Mouse (Mus musculus) gastrocnemius, postnatal 4 days (tissue): ENCODE measurements around the gene Kantr. TPM values are rescaled to one million over a fixed set of nuclear protein-coding genes. Genes with fewer than 3 reads are reported as not detected.
A peak's percentile ranks its signal among the peaks of the same experiment; 100 is the strongest.
"Not testable (repeated sequence)": the region's sequence is repeated elsewhere in the genome, so short reads cannot be mapped to it uniquely, and the experiment has no call there.

Source experiments
- DNase-seq, 2 experiments: peaks; one replicate each; pipeline ENCODE4 v3.0.0; 2021 to 2022; ENCODE audit warnings: low spot score in 2 of 2, mixed read lengths in 2 of 2
- long read RNA-seq, 2 experiments: library from polyadenylated mRNA; stranded (forward); transcript quantifications; one replicate each; pipeline ENCODE4 v2.0.0; 2021
- total RNA-seq, 2 experiments: library from RNA; stranded (reverse); gene quantifications; 2 replicates each; pipeline ENCODE4 v1.2.3; 2021

Kantr gene
- 1 to 10 TPM; 4.5 to 5.0 TPM for total RNA-seq
- long read RNA-seq, experiment 1: 0 reads
- long read RNA-seq, experiment 2: 0 reads

GRCm38 (mm10) chrX:152326996-152327688 lies at the start of gene Kantr:
Kantr (minus strand) TSS chrX:152327495.
- peak; percentile 41 to 69 for DNase-seq

DNA sequence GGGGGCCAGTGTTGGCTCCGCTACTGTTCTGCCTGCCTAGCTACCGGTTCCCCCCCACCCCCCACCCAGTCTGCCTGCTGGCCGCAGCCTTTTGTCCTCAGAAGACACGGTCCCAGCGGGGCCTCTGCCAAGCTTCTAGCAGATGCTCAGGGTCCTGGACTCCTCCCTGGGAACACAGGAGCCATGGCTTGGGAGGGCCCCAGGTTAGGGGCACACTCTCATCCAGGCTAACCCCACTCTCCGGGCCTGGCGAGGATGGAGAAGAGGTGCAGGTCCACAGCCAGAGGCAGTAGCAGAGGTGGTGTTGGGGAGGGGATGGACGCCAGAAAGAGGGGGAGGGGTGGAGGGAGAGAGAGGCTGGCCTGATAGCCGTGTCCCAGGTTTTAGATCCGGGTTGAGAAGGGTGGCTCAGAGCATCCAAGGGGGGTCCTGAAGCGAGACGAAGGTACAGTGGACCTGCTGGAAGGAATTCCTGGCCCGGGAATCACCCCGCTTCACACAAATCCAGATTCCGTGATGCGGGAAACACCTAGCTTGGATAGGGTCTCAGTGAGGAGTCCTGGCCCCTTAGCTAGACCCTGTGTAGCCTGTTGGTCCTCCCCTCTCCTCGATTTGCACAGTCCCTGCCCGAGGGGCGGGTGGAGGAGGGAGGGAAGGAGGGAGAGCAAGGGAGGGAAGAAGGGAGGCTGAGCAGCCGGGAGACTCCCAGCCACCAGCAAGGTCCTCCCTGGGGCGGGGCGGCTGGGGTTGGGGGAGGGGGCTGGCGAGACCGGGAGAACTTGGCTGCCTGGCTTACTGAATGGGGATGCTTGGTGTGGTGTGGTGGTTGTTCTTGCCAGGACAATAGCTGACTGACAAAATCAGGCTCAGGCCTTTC lies 41.3 kb upstream of the Kantr start, which contains the start of gene Gpr173:
Gene Gpr173 (minus strand): TSS at position 308 of the 877 bp plus-strand sequence.
- DNase-seq: peak; percentile 33 to 56

- no peak for DNase-seq
These were observed 40.7 kb upstream of the Kantr start for GRCm38 (mm10) chrX:152368054-152368396.

DNA sequence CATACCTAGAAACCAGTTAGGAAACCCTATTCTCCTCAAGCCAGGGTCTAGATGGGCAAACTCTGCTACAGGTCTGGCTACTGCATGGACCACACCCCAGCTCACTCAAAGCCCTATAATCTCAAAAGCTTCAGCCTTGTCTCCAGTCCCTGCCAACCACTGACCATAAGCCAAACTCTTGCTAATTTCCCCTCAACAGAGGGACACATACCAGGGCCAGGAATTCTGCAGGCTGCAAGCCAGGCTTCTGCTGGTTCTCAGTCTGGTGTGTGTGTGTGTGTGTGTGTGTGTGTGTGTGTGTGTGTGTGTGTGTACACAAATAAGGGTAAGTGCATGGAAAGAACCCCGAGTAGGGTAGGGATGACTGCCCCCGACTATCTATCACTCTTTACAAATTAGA lies 39.1 kb upstream of the Kantr start:
- no peak for DNase-seq

DNA sequence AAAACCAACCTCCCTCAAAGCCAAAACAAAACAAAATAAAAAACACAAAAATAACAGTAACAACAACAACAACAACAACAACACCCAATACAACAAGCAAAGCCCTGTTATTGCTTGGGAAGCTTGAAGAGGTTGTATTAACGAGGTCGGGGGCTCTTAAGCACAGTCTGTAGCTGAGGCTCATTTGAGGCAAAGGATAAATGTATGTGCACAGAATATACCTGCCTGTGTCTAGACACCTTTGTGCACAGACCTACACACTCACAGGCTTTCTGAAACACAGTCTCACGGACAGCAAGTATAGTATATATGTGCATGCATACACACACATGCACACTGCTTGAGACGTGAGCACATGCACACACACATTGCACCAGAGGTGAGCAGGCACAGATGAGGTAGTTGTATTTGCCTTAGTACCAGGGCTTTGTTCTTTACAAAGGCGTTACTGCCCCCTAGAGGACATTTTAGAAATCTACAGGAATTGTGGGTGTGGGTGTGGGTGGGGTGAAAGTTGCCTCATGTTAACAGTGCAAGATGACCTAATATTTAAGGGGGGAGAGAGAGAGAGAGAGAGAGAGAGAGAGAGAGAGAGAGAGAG lies 25.4 kb upstream of the Kantr start:
- no peak for DNase-seq

DNA sequence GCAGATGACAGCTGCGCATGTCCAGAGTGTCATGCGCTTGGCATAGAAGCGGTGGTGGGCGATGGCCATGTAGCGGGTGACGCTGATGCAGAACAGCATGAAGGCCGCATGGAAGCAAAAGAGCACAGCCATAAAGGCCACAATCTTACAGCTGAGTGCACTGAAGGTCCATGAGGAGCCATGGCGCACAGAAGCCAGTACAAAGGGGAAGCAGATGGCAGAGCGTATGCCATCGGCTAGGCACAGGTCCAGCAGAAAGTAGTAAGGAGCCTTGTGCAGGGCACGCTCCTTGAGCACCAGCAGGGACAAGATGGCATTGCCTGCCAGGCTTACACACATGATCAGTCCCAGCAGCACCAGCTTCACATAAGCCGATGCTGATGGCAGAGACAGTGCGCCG lies 19.7 kb upstream of the Kantr start:
- no peak for DNase-seq

- DNase-seq: no peak
These were observed 19.3 kb upstream of the Kantr start for GRCm38 (mm10) chrX:152346587-152346986.

GRCm38 (mm10) chrX:152342903-152343302 lies 15.6 kb upstream of the Kantr start:
- no peak for DNase-seq

DNA sequence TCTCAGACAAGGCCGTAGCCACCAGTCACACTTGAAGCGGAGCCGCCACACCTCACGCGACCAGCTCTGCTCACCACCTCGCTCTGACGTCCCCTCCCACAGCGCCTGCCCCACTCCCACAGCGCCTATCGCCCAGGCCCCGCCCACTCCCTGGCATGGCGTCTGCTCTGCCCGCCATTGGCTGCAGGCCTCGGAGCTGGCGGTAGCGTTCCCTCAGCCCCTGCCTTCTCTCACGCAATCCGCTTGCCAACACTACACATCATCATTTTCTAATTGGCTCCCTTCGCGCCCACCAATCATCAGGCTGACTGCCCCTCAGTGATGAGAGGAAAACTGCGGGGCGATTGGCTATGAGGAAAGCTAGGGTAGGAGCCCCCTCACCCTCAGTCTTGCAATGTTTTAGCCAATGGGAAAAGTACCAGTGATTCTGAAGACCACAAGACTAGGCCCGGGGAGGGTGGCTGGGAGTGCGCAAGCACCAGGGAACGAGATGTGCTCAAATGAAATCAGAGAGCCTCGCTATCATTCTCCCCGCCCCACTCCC lies 15.1 kb upstream of the Kantr start, which contains the start of gene Tspyl2:
Gene Tspyl2 (minus strand): TSS at position 68 of the 544 bp plus-strand sequence.
- peak; percentile 79 to 88 for DNase-seq

DNA sequence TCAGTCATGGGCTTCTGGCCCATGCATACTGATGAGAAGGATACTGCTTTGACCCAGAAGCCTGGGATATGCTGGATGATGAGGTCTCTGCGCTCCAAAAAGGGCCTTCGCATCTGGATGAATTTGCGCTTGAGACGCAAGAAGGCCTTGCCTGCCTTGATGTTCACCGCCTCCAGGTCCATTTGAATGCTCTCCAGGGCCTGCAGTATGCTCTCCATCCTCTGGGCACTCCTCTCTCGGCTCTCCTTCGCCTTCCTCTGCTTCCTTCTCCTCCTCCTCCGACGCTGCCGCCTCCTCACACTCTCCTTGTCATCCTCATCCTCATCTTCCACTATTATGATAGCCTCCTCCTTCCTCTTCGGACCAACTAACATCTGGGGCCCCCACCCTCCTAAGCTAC lies 14.2 kb upstream of the Kantr start:
- no peak for DNase-seq

DNA sequence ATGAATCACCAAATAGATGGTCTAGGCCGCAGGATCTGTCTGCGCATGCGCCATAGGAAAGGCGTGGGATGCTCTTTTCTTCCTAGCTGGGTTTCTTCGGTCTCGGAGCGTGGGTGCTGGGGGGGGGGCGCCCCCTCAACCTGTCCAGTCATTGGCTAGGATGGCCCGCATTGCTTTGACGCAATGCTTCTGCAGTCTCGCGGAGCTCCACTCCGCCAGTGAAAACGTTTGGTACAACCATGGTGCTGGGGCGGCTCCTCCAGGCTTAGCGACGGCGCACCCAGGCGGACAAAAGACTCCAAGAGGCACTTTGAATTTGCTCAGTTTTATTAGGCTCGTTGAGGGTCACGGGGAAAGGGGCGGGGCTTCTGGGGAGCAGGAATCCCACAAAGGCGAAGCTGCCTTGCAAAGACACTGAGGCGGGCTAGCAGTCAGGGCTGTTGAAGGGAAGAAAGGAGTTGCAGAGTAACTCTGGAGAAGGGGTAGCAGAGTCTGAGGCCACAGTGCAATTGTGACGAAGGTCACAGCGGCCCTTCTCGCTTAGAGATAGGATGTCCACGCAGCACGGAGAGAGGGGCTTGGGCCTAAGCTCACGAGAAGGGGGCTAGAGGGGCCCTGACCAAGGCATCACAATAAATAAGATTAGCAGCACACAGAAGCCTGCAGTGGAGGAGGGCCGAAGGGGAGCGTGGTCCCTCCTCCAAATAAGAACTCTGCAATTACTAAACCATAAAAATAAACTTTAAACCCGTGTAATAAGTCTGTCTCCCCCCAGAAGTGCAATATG lies 9.4 kb upstream of the Kantr start:
- peak; percentile 59 to 86 for DNase-seq

DNA sequence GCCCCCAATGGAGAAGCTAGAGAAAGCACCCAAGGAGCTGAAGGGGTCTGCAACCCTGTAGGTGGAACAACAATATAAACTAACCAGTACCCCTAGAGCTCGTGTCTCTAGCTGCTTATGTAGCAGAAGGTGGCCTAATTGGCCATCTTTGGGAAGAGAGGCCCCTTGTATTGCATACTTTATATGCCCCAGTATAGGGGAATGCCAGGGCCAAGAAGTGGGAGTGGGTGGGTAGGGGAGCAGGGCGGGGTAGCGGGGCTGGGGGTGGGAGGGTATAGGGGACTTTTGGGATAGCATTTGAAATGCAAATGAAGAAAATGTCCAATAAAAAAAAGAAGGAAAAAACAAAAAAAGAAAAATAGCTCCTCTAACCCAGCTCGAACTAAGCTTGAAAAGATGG lies 8.8 kb upstream of the Kantr start:
- not testable (repeated sequence) for DNase-seq

DNA sequence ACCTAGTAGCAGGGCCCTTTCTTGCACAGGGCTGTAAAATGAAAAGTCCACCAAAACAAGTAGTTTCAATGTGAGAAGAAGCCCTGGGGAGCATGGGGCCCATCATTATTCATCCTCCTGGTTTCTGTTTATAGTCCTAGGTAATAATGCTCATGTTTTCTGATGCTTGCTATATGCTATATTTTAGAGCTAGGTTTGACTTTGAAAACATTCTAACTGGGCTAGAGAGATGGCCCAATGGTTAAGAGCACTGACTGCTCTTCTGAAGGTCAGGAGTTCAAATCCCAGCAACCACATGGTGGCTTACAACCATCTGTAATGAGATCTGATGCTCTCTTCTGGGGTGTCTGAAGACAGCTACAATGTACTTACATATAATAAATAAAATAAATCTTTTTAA lies 2.1 kb upstream of the Kantr start:
- DNase-seq: not testable (repeated sequence)

DNA sequence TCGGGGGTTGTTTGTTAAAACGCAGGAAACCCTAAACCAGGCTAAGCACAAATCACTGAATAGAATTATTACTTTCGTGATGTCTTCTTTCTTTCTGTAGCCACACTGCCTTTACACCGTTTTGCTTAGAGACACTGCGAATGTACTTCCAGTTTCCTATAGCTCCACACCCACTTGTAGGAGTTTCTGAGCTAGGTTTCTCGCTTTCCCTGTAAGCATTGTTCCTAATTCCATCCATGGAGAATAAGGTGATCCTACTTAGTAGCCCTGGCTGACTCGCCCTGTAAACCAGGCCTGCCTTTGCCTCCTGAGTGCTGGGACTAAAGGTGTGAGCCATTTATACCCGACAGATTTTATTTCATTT lies 376 bp upstream of the Kantr start:
- no peak for DNase-seq

DNA sequence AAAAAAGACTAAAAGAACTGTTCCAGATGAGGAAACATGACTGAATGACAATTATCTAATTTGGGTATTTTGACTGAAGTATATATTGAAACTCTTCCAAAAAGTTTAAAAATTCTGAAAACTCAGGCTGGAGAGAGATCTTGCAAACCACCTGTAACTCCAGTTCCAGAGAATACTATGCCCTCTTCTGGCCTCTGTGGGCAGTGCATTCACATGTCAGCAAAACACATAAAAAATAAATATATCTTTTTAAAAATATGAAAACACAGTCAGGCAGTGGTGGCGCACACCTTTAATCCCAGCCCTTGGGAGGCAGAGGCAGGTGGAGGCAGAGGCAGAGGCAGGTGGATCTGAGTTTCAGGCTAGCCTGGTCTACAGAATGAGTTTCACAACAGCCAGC lies 3.7 kb downstream of the Kantr start:
- DNase-seq: no peak

GRCm38 (mm10) chrX:152322776-152323175 lies 4.5 kb downstream of the Kantr start:
- DNase-seq: no peak

DNA sequence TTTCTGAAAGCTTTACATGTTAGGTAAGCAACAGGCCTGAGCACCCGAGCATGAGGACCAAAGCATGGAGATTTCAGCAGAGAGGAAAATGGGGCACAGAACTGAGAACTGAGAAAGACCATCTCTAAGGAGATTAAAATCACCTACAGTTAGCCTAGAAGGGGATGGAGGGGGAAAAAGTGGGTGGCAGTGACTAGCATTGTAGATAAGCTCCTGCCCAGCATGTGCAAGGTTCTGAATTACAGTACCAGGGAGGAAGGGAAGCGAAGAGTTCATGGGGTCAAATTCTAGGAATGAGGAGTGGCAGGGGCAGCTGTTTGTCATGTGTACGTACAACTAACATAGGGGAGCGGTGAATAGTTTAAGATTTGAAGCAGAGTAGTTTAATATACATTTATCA lies 6.8 kb downstream of the Kantr start:
- no peak for DNase-seq

- no peak for DNase-seq
These were observed 19.4 kb downstream of the Kantr start for GRCm38 (mm10) chrX:152307942-152308341.

DNA sequence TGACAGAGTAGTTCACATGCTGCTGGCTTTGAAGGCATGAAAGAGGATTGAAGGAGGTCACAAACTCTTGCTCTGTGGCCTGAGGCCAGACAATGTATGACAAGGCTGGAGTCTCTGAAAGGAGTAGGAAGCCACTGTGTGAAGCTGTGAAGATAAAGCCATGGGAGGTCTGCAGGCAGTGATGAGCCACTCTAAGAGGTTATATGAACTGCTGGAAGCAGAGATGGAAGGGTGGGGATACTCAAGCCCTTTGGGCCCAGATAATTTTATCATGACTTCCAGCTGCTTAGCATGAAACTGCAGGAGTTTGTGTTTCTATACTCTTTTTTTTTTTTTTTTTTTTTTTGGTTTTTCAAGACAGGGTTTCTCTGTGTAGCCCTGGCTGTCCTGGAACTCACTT lies 19.9 kb downstream of the Kantr start:
- DNase-seq: no peak

- no peak for DNase-seq
These were observed 21.1 kb downstream of the Kantr start for GRCm38 (mm10) chrX:152306224-152306623.

DNA sequence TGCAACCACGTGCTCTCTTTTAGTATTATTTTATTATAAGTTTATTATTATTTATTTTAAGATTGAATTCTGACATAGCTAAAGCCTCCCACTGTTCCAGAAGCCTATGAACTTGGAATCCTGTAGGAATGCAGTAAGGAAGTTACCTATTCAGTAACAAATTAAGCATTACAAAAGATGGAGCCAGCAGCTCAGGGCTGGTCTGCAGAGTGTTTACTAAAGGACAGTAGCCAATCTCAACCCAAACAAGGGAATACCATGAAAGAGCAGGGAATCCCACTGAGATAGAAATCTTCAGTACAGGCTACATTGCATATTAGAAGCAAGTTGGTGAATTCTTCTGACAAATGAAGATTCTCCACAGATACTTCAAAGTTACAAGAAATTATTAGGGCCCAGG lies 40.3 kb downstream of the Kantr start:
- not testable (repeated sequence) for DNase-seq
